Mouse (Mus musculus) adrenal gland, adult (tissue): Measurements from ENCODE around the gene Eml1.

Experiments
- DNase-seq, 2 experiments: peaks; one replicate each; pipeline ENCODE4 v3.0.0; 2022 to 2023; ENCODE audit warnings: low spot score in 1 of 2; ENCODE audit not compliant: inconsistent age in 2 of 2

Eml1 gene

GRCm38 (mm10) chr12:108536461-108536860 lies 165.7 kb downstream of the Eml1 start:
- DNase-seq, result no peak

GRCm38 (mm10) chr12:108541088-108541487 lies 170.3 kb downstream of the Eml1 start:
- DNase-seq, result peak; percentile 34 to 78

- peak; percentile 53 to 77 for DNase-seq
Observed at GRCm38 (mm10) chr12:108546508-108547153, 175.9 kb downstream of the Eml1 start.

- DNase-seq, result peak in 1 of 2 experiments; percentile 64
Observed at GRCm38 (mm10) chr12:108547251-108547875, 176.6 kb downstream of the Eml1 start.

- DNase-seq, result no peak
Observed at GRCm38 (mm10) chr12:108551731-108552130, 181.0 kb downstream of the Eml1 start.

- no peak for DNase-seq
Observed at GRCm38 (mm10) chr12:108553079-108553478, 182.3 kb downstream of the Eml1 start.

GRCm38 (mm10) chr12:108554120-108554841 lies 183.5 kb downstream of the Eml1 start, which contains the start of gene Evl:
Evl (plus strand) TSS chr12:108554720.
- peak; percentile 84 to 96 for DNase-seq

GRCm38 (mm10) chr12:108554861-108555556 lies 184.3 kb downstream of the Eml1 start:
- DNase-seq, result peak; percentile 46 to 80

GRCm38 (mm10) chr12:108558194-108558593 lies 187.4 kb downstream of the Eml1 start:
- no peak for DNase-seq

GRCm38 (mm10) chr12:108563238-108563637 lies 192.5 kb downstream of the Eml1 start:
- DNase-seq, result no peak

- DNase-seq, result no peak
Observed at GRCm38 (mm10) chr12:108564910-108565506, 194.3 kb downstream of the Eml1 start.

GRCm38 (mm10) chr12:108579156-108579871 lies 208.6 kb downstream of the Eml1 start:
- peak; percentile 33 to 73 for DNase-seq

GRCm38 (mm10) chr12:108583775-108584174 lies 213.0 kb downstream of the Eml1 start:
- DNase-seq, result peak; percentile 30 to 74
